Mouse (Mus musculus) liver, embryonic 14.5 days (tissue): Measurements from ENCODE around the gene Vwc2. TPM values are rescaled to one million over a fixed set of nuclear protein-coding genes. Genes with fewer than 3 reads are reported as not detected.

Experiments
- ATAC-seq: fragments of 200-750 bp; cut with Nextera tagmentation; 2 replicates; pipeline ENCODE4 v1.8.0; 2017; ENCODE audit warnings: moderate number of reproducible peaks, mild to moderate bottlenecking, moderate library complexity; ENCODE audit not compliant: insufficient read depth
- DNase-seq, 3 experiments: peaks; one replicate each; pipeline ENCODE4 v3.0.0-alpha.2; 2012 to 2013; ENCODE audit warnings: low read depth in 3 of 3, low spot score in 3 of 3
- H3K27ac ChIP-seq: fragments of 300-500 bp; sonication (generic); 2 replicates; pipeline ENCODE4 v1.5.1; 2014; ENCODE audit warnings: moderate library complexity, mild to moderate bottlenecking, control low read depth, inconsistent platforms
- H3K27me3 ChIP-seq: fragments of 300-500 bp; sonication (generic); 2 replicates; pipeline ENCODE4 v1.6.1; 2014; ENCODE audit warnings: mild to moderate bottlenecking, low read length, moderate library complexity; ENCODE audit not compliant: control insufficient read depth, insufficient read depth
- H3K36me3 ChIP-seq: fragments of 300-500 bp; sonication (generic); replicated peaks from 2 replicates; pipeline ENCODE4 v1.6.1; 2014; ENCODE audit warnings: low read depth; ENCODE audit not compliant: control insufficient read depth, insufficient read depth
- H3K4me1 ChIP-seq, 2 experiments: fragments of 200-500 bp in 1 of 2; fragments of 300-500 bp in 1 of 2; sonication (generic) in 1 of 2; replicated peaks; 2 replicates each; pipeline ENCODE4 v1.6.1; 2012 to 2014; ENCODE audit warnings: antibody characterized with exemption in 1 of 2, inconsistent platforms in 1 of 2, low read length in 1 of 2; ENCODE audit not compliant: control insufficient read depth in 2 of 2, insufficient read depth in 2 of 2
- H3K4me2 ChIP-seq: fragments of 300-500 bp; sonication (generic); 2 replicates; pipeline ENCODE4 v1.6.1; 2014; ENCODE audit warnings: low read depth, mild to moderate bottlenecking, control low read depth, moderate library complexity
- H3K4me3 ChIP-seq, 2 experiments: fragments of 200-500 bp in 1 of 2; fragments of 300-500 bp in 1 of 2; sonication (generic) in 1 of 2; 2 replicates each; pipeline ENCODE4 v1.5.1; 2012 to 2014; ENCODE audit warnings: low read depth in 2 of 2, low read length in 2 of 2, mild to moderate bottlenecking in 2 of 2, control low read depth in 1 of 2, inconsistent platforms in 1 of 2, moderate library complexity in 1 of 2; ENCODE audit not compliant: insufficient read depth in 1 of 2
- H3K9ac ChIP-seq: fragments of 300-500 bp; sonication (generic); replicated peaks from 2 replicates; pipeline ENCODE4 v1.6.1; 2014; ENCODE audit warnings: mild to moderate bottlenecking, control low read depth, moderate library complexity
- H3K9me3 ChIP-seq: fragments of 300-500 bp; sonication (generic); 2 replicates; pipeline ENCODE4 v1.6.1; 2016; ENCODE audit warnings: low read length, mixed read lengths; ENCODE audit not compliant: control insufficient read depth
- CTCF ChIP-seq: IDR thresholded peaks from 2 replicates; pipeline ENCODE4 v1.5.1; 2016; ENCODE audit warnings: antibody characterized with exemption, low read depth, control low read depth
- EP300 ChIP-seq: IDR thresholded peaks from 2 replicates; pipeline ENCODE4 v1.6.1; 2016; ENCODE audit warnings: antibody characterized with exemption, low read depth
- WGBS: fragments of 180-500 bp; shearing (Covaris S2); extraction: QIAGEN DNeasy Blood & Tissue Kit; methylation state at CpG from one replicate; pipeline ENCODE4 v1.1.7; 2014; ENCODE audit not compliant: insufficient replicate concordance; 5-methylcytosine and 5-hydroxymethylcytosine counted together
- polyA plus RNA-seq, 2 experiments: library from polyadenylated mRNA; depleted of rRNA in 1 of 2; stranded (reverse) in 1 of 2; unstranded in 1 of 2; fragments of >200 nt; fragmentation: Nextera tagmentation in 1 of 2; extraction: Ambion mirVana in 1 of 2; gene quantifications; 2 replicates each; pipeline versions ENCODE4 v1.2.1 to v1.2.3; 2012 to 2014

The Vwc2 gene
- polyA plus RNA-seq, 2 experiments, result 0.03 TPM; not detected in 1

- H3K9me3 ChIP-seq, result no peaks in the 10 kb centered on the region
- H3K27ac ChIP-seq, result no peak overlapping the region
- H3K36me3 ChIP-seq, result no peaks in the 10 kb centered on the region
- no peak overlapping the region for H3K4me3 ChIP-seq
- DNase-seq (no peak), ATAC-seq (no peak)
- WGBS, result 42% methylated on average over 1 of the region's 1 CpGs
- no peak overlapping the region for H3K4me2 ChIP-seq
- TF ChIP-seq EP300 (no peak), CTCF (no peak)
- H3K4me1 ChIP-seq, result no peaks in the 10 kb centered on the region
- no peak overlapping the region for H3K9ac ChIP-seq
- no peaks in the 10 kb centered on the region for H3K27me3 ChIP-seq
Observed at GRCm38 (mm10) chr11:11152681-11153080, 38.7 kb downstream of the Vwc2 start.

- Histone ChIP-seq H3K4me3 (no peak overlapping the region), H3K27ac (no peak overlapping the region), H3K4me2 (no peak overlapping the region), H3K9ac (no peak overlapping the region), H3K27me3 (no peaks in the 10 kb centered on the region), H3K9me3 (no peaks in the 10 kb centered on the region), H3K36me3 (no peaks in the 10 kb centered on the region), H3K4me1 (no peaks in the 10 kb centered on the region)
- ATAC-seq (no peak), DNase-seq (no peak)
- TF ChIP-seq CTCF (no peak), EP300 (no peak)
- 71% methylated on average over 4 of the region's 4 CpGs for WGBS
Observed at GRCm38 (mm10) chr11:11171396-11171795, 57.4 kb downstream of the Vwc2 start.

GRCm38 (mm10) chr11:11175259-11175658, 61.2 kb downstream of the Vwc2 start:
- Histone ChIP-seq H3K4me1 (no peaks in the 10 kb centered on the region), H3K27ac (no peak overlapping the region), H3K9me3 (no peaks in the 10 kb centered on the region), H3K9ac (no peak overlapping the region), H3K4me3 (no peak overlapping the region), H3K27me3 (no peaks in the 10 kb centered on the region), H3K4me2 (no peak overlapping the region), H3K36me3 (no peaks in the 10 kb centered on the region)
- TF ChIP-seq EP300, result no peak
- TF ChIP-seq CTCF, result no peak
- no peak for ATAC-seq
- no peak for DNase-seq
- 55% methylated on average over 2 of the region's 2 CpGs for WGBS

GRCm38 (mm10) chr11:11182705-11183104, 68.7 kb downstream of the Vwc2 start:
- TF ChIP-seq CTCF, result no peak
- no peak for TF ChIP-seq EP300
- ATAC-seq, result no peak
- H3K4me3 ChIP-seq, result no peak overlapping the region

GRCm38 (mm10) chr11:11223162-11223561, 109.1 kb downstream of the Vwc2 start:
- no peaks in the 10 kb centered on the region for H3K27me3 ChIP-seq
- H3K9ac ChIP-seq, result no peak overlapping the region
- 10% methylated on average over 1 of the region's 1 CpGs for WGBS
- H3K4me1 ChIP-seq, result no peaks in the 10 kb centered on the region
- DNase-seq (no peak), ATAC-seq (no peak)
- no peak overlapping the region for H3K27ac ChIP-seq
- no peak for TF ChIP-seq EP300
- peak; percentile 18; the same call in 1 of the 2 replicates for TF ChIP-seq CTCF
- H3K9me3 ChIP-seq, result no peaks in the 10 kb centered on the region
- no peak overlapping the region for H3K4me3 ChIP-seq
- no peak overlapping the region for H3K4me2 ChIP-seq
- no peaks in the 10 kb centered on the region for H3K36me3 ChIP-seq

More at GRCm38 (mm10) chr11:11182705-11183104, 68.7 kb downstream of the Vwc2 start:
- Histone ChIP-seq H3K9ac (no peak overlapping the region), H3K27me3 (no peaks in the 10 kb centered on the region), H3K4me2 (no peak overlapping the region), H3K36me3 (no peaks in the 10 kb centered on the region), H3K9me3 (no peaks in the 10 kb centered on the region), H3K27ac (no peak overlapping the region), H3K4me1 (no peaks in the 10 kb centered on the region)
- WGBS, result 58% methylated on average over 2 of the region's 2 CpGs
- DNase-seq, result no peak
